16 mouse cellular contexts compared by ENCODE assay signal in the genomic region with DNA sequence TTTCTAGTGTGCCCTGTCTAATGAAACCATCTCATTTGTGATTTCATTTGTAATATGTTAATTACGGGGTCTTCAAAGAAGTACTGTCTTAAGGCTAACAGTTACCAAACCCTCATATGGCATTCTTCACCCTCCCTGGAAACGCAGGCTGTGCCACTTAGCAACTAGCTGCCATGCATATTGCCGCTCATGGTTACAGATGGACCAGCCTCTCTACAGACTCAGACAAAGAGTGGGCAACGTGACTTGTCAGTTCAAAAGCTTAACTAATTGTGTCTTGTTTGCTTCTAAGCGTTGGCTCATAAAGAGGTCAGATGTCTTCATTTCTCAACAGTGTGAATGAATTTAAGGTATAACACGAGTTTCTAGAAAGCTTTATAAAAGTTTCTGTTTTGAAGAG.
DNase-seq lines count a peak whose midpoint lies in the region; ATAC-seq and TF ChIP-seq lines count a peak whose summit lies in the region.
"Had no signal": no experiment of that assay in that cellular context is flagged by ENCODE, and none has a peak within 500 bp of the region (broad histone marks: within the 10 kb centered on the region; RNA-seq: fewer than 3 reads in every experiment).

No protein-coding gene starts in this region.

- peaks cover 7% of the 10 kb centered on the region for H3K36me3 ChIP-seq in midbrain, embryonic 11.5 days (ENCODE audit: control insufficient read depth, insufficient read depth, low read length)
- H3K36me3 ChIP-seq in midbrain, embryonic 10.5 days = peaks cover 56% of the 10 kb centered on the region
- H3K36me3 ChIP-seq in forebrain, postnatal 0 days (ENCODE audit: insufficient read depth) = peaks cover 24% of the 10 kb centered on the region
- peaks cover 10% of the 10 kb centered on the region for H3K36me3 ChIP-seq in hindbrain, postnatal 0 days (ENCODE audit: insufficient read depth, low read length)

- ATAC-seq in midbrain, embryonic 11.5 days (ENCODE audit: low FRiP score) = peak; percentile 67; the same call in 1 of the 2 replicates
- peak; percentile 80 for ATAC-seq in forebrain, postnatal 0 days
- peak; percentile 84 for ATAC-seq in hindbrain, postnatal 0 days

- no peak for TF ChIP-seq CTCF in forebrain, postnatal 0 days (IDR thresholded peaks at IDR 0.05; ENCODE audit: low read depth)
- TF ChIP-seq CTCF in hindbrain, postnatal 0 days (IDR thresholded peaks at IDR 0.05; ENCODE audit: low read depth) = no peak

- H3K4me3 ChIP-seq in midbrain, embryonic 11.5 days (ENCODE audit: low read depth, low read length) = no peak overlapping the region
- H3K4me3 ChIP-seq in midbrain, embryonic 10.5 days = no peak overlapping the region
- no peak overlapping the region for H3K4me3 ChIP-seq in forebrain, postnatal 0 days (ENCODE audit: low read depth, low read length)
- no peak overlapping the region for H3K4me3 ChIP-seq in hindbrain, postnatal 0 days (ENCODE audit: low read length)
- H3K4me3 ChIP-seq: erythroblast, embryonic 14.5 days; lung, embryonic 15.5 days; megakaryocyte, embryonic 14.5 days had no signal

- no peak overlapping the region for H3K4me2 ChIP-seq in midbrain, embryonic 11.5 days
- no peak overlapping the region for H3K4me2 ChIP-seq in forebrain, postnatal 0 days (ENCODE audit: low read depth)
- no peak overlapping the region for H3K4me2 ChIP-seq in hindbrain, postnatal 0 days (ENCODE audit: low read depth, low read length)
- H3K4me2 ChIP-seq: heart, embryonic 11.5 days; lung, embryonic 15.5 days had no signal

- 53% methylated on average over 6 of the region's 6 CpGs for WGBS in midbrain, embryonic 11.5 days
- 72% methylated on average over 6 of the region's 6 CpGs for WGBS in midbrain, embryonic 10.5 days
- WGBS in forebrain, postnatal 0 days = 26% methylated on average over 6 of the region's 6 CpGs
- WGBS in hindbrain, postnatal 0 days = 17% methylated on average over 6 of the region's 6 CpGs

- no peak overlapping the region for H3K27ac ChIP-seq in midbrain, embryonic 11.5 days (ENCODE audit: low read depth, low read length)
- H3K27ac ChIP-seq in midbrain, embryonic 10.5 days (replicated peaks) = no peak overlapping the region
- H3K27ac ChIP-seq in forebrain, postnatal 0 days (ENCODE audit: low read depth, low read length) = peak overlapping the region; percentile 54
- H3K27ac ChIP-seq in hindbrain, postnatal 0 days = no peak overlapping the region
- H3K27ac ChIP-seq: lung, embryonic 15.5 days had no signal

- peaks cover 7% of the 10 kb centered on the region for H3K4me1 ChIP-seq in midbrain, embryonic 11.5 days (ENCODE audit: control insufficient read depth, insufficient read depth, low read length)
- H3K4me1 ChIP-seq in midbrain, embryonic 10.5 days = peaks cover 59% of the 10 kb centered on the region
- H3K4me1 ChIP-seq in forebrain, postnatal 0 days (ENCODE audit: insufficient read depth) = peaks cover 22% of the 10 kb centered on the region
- H3K4me1 ChIP-seq in hindbrain, postnatal 0 days (ENCODE audit: insufficient read depth, low read length) = no peaks in the 10 kb centered on the region

- no peaks in the 10 kb centered on the region for H3K9me3 ChIP-seq in midbrain, embryonic 11.5 days (ENCODE audit: control insufficient read depth, low read length)
- no peaks in the 10 kb centered on the region for H3K9me3 ChIP-seq in midbrain, embryonic 10.5 days (replicated peaks)
- H3K9me3 ChIP-seq in forebrain, postnatal 0 days (ENCODE audit: low read length) = no peaks in the 10 kb centered on the region
- no peaks in the 10 kb centered on the region for H3K9me3 ChIP-seq in hindbrain, postnatal 0 days (ENCODE audit: low read length)
- H3K9me3 ChIP-seq: lung, embryonic 15.5 days; megakaryocyte, embryonic 14.5 days had no signal

- peak; percentile 86 for DNase-seq in midbrain, embryonic 11.5 days (ENCODE audit: low spot score, missing footprints)
- DNase-seq in midbrain, embryonic 10.5 days (ENCODE audit: low spot score) = no peak
- DNase-seq in forebrain, postnatal 0 days = peak; percentile 60
- DNase-seq in hindbrain, postnatal 0 days (ENCODE audit: low spot score) = peak; percentile 49
- DNase-seq in retina, postnatal 1 day = peak; percentile 81
- DNase-seq in cerebellum, postnatal 14 days = no peak
- no peak for DNase-seq in kidney, adult 8-10 months
- DNase-seq: cerebellum, adult 11 months; heart, postnatal 36 days; right cerebral cortex, postnatal 14 days; thymus, adult 18-20 months had no signal

- H3K9ac ChIP-seq in midbrain, embryonic 11.5 days (ENCODE audit: low read length) = no peak overlapping the region
- H3K9ac ChIP-seq in forebrain, postnatal 0 days = no peak overlapping the region
- no peak overlapping the region for H3K9ac ChIP-seq in hindbrain, postnatal 0 days (replicated peaks; ENCODE audit: low read length)
- H3K9ac ChIP-seq: lung, embryonic 15.5 days had no signal

- H3K27me3 ChIP-seq in midbrain, embryonic 11.5 days (ENCODE audit: control insufficient read depth, insufficient read depth, low read length) = no peaks in the 10 kb centered on the region
- no peaks in the 10 kb centered on the region for H3K27me3 ChIP-seq in midbrain, embryonic 10.5 days (ENCODE audit: low read depth, poor library complexity, severe bottlenecking)
- no peaks in the 10 kb centered on the region for H3K27me3 ChIP-seq in forebrain, postnatal 0 days (ENCODE audit: insufficient read depth, low read length)
- no peaks in the 10 kb centered on the region for H3K27me3 ChIP-seq in hindbrain, postnatal 0 days (ENCODE audit: insufficient read depth, low read length)
- H3K27me3 ChIP-seq: CH12.LX; lung, embryonic 15.5 days; megakaryocyte, embryonic 14.5 days had no signal

Comparison
In these comparisons a context has a peak if more than half of its experiments do, and no peak if none do; other contexts are left out.
1. DNase-seq: peak in midbrain, embryonic 11.5 days (single experiment), forebrain, postnatal 0 days (single experiment), hindbrain, postnatal 0 days (single experiment) and retina, postnatal 1 day (single experiment); none in midbrain, embryonic 10.5 days (single experiment), cerebellum, postnatal 14 days (0 of 2) and kidney, adult 8-10 months (0 of 2).
2. Peak in every context shown above with its lines, with median percentiles within 50 percentile points of each other: ATAC-seq.